Mouse (Mus musculus) cerebellum, postnatal 36 days (tissue): ENCODE results near the gene Dclre1c.
A peak's percentile ranks its signal among the peaks of the same experiment; 100 is the strongest.

Experiments used
- DNase-seq, 2 experiments: peaks; one replicate each; pipeline ENCODE4 v3.0.0; 2021 to 2022; ENCODE audit warnings: mixed read lengths in 2 of 2

The Dclre1c gene

DNA sequence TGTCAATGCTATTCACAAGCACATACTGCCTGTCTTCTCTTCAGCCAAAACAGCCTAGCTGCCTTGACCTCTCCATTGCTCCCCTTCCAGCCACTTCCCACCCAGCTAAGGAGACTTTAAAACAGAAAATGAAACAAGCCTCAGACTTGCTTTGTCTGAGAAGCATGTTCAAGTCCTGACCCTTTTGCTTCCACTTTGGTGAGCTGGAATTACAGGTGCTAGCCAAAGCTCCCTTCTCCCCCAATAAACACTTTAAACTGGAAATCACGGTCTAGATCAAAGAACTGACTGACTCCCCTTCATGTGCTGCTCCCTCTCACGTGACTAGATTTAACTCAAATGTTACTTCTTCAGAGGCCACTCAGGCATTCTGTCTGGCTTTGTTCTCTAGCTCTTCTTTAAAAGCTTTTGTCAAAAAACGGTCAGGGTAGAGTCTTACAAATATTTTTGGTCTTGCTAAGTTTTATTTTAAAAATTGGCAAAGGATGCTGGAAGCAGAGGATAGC is 51.9 kb downstream of the Dclre1c start:
- no peak for DNase-seq

DNA sequence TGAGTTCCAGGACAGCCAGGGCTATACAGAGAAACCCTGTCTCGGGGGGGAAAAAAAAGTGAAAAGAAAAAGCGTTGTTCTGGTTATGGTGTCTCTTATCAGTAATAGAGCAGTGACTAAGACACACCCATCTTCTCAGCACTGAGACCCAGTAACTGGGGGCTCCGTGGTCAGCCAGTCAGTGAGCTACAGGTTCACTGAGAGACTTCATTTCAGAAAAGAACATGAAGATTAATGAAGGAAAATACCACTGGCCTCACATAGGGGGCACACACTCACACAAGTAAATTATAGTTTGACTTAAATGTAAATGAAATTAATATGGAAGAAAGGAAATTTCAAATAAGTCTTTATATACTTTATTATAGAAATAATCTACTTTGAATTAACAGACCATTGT is 56.3 kb downstream of the Dclre1c start:
- DNase-seq, result no peak

DNA sequence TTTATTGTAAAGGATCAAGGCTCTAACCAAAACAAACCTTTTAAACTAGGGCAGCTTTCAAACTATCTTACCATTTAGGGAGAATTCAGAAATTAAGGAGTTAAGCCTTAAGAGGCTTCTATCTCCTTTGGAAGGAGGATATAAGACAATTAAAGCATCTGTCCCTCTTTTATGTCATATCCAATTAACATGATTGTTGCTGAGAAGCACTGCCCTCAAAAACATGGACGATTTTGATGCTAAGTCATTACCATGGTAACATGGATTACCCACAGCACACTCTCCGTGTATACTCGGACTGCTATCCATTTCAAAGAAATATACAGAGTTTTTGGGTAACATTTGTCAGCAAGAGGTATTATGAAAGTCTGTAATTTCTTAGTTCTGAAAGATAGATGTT is 65.9 kb downstream of the Dclre1c start:
- DNase-seq, result no peak

DNA sequence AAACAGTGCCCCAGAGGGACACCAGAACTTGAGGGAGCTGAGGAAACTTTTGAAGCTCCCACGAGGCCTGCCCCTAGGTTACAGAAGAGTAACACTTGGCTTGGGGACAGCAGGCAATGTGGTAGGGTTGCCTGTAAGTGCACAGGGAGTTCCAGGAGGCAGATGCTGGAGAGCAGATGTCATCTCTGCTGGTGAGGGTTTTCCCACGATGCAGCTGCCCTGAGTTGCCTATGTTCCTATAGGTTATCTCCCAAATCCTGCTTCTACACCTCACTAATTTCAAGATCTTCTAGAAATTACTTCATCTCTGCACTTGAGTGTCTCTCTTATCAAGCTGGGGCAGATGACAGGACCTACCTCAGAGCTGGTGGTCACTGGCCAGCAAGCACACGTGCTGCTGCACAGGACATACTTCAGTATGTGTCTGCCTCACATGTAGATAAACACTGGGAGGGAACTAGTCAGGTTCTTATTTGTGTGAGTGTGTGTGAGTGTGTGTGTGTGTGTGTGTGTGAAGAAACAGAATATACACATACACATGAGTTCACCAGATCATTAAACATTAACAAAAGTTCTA is 70.0 kb downstream of the Dclre1c start:
- no peak for DNase-seq

DNA sequence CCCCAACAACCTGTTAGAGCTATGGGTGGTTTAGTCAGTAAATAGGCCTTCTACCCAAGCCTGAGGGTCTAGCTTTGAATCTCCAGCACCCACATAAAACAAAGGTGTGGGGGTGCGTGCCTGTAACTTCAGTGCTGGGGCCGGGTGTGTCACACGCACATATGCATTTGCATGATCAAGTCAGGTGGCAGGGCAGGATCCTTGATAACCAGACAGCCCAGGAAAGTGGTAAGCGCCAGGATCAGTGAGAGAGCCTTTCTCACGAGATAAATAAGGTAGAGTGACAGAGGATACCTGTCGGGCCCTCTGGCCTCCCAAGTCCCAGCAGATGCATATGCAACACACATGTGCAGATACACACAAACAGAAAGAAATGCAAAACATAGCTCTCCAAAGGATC is 75.6 kb downstream of the Dclre1c start:
- no peak for DNase-seq

DNA sequence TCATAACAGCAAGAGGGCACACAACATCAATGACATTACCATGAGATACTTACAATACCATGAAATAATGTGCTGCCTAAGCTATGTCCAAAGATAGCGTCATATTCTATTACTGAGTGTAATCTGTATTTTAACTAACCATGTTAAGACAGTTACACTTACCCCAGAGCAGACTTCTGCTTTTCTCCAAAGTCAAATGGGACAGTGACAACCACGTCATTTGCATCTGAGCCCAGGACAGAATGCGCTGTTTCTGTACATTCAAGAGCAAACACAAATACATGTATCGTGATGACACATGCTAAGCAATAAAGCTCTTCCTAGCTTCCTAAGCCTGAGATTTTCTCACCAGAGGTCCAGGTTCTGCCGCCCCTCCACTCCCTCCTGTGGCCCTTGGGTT is 77.0 kb downstream of the Dclre1c start:
- DNase-seq, result no peak

DNA sequence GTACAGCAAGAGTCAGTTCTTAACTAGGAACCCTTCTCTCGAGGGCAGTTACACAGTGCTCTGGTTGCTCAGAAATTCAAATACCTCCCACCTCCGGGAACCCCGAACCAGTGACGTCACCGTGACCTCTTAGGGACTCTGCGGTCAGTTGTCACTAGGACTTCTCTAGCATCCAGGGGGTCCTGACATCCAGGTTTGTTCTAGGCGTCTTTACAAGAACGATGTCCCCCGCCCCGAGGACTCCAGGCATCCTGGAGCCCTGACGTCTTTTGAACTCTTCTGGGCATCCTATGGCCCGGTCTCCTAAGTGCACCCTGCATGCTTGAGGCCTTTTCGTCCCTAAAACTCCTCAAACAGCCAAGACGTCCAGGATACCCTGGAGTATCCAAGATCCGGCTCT is 88.1 kb downstream of the Dclre1c start:
- DNase-seq, result peak in 1 of 2 experiments; percentile 21

DNA sequence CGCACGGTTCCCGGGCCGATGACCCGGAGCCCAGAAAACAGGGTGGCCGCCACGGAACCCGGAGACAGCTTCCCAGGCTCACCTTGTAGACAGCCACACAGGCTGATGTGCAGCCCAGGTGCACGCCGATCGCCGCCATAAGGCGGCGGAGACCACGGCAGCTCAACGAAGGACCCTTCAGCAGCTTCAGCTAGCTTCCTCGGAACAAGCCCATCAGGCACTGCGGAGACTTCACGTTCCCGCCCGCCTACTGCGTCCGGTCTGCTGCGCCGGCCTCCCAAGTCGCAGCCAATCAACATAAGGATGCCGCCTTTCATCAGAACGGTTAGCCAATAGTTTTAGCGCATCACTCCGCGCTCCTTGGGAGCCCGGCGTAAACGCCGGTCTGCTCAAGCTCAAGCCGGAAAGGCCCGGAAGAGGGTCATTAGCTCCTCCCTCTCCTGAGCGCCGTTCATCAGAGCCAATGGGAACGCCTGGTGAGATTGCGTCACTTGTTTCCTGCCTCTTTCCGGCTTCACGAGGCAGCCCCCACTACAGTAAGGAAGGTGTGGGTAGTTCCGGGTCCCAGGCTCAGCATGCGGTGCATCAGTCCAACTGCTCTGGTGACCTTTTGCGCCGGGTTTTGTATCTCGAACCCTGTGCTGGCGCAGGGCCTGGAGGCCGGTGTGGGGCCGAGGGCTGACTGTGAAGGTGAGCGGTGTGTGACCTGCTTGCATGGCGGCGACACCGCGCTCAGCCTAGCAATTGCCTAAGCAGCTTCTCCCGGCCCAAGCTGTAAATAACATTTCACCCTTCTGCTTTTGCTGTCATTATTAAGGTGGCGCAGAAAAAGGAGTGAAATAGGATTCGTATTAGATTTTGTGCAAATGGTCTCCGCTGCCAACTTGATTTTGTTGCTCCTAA is 88.9 kb downstream of the Dclre1c start, which contains the start of the genes Gm45902, Hspa14 and Cdnf:
Gm45902 (minus strand) TSS at position 239 of the 903 bp plus-strand sequence.
Hspa14 (minus strand) TSS at position 263 of the 903 bp plus-strand sequence.
Cdnf (plus strand) TSS at position 479 of the 903 bp plus-strand sequence.
- peak; percentile 93 to 95 for DNase-seq
